Mouse (Mus musculus) C2C12 (cell line): ENCODE data around the gene Slc35a3. TPM values are rescaled to one million over a fixed set of nuclear protein-coding genes. Genes with fewer than 3 reads are reported as not detected.
A peak's percentile ranks its signal among the peaks of the same experiment; 100 is the strongest.

ENCODE experiments used
- H3K27me3 ChIP-seq: one replicate; pipeline ENCODE4 v1.6.1; 2011; ENCODE audit not compliant: control insufficient read depth, insufficient read depth, insufficient read length
- H3K36me3 ChIP-seq: one replicate; pipeline ENCODE4 v1.6.1; 2011; ENCODE audit not compliant: control insufficient read depth, insufficient read depth
- H3K4me3 ChIP-seq: one replicate; pipeline ENCODE4 v1.5.1; 2011; ENCODE audit warnings: mild to moderate bottlenecking, control low read depth; ENCODE audit not compliant: poor library complexity, insufficient read depth, severe bottlenecking
- H3K79me2 ChIP-seq: one replicate; pipeline ENCODE4 v1.6.1; 2011; ENCODE audit not compliant: control insufficient read depth, insufficient read depth
- H3K79me3 ChIP-seq: one replicate; pipeline ENCODE4 v1.6.1; 2011; ENCODE audit warnings: low read depth, control low read depth
- H3ac ChIP-seq: one replicate; pipeline ENCODE3; 2011; ENCODE audit warnings: low read depth; ENCODE audit not compliant: control insufficient read depth, insufficient read length
- CEBPB ChIP-seq: IDR thresholded peaks from one replicate; pipeline ENCODE4 v1.6.1; 2011; ENCODE audit warnings: low read depth, mild to moderate bottlenecking, control low read depth, moderate library complexity
- CTCF ChIP-seq: IDR thresholded peaks from one replicate; pipeline ENCODE4 v1.5.1; 2011; ENCODE audit not compliant: control insufficient read depth, insufficient read depth, insufficient read length
- FOSL1 ChIP-seq: IDR thresholded peaks from one replicate; pipeline ENCODE4 v1.8.0; 2011; ENCODE audit warnings: mild to moderate bottlenecking, low read length; ENCODE audit not compliant: poor library complexity, insufficient read depth, severe bottlenecking
- MAX ChIP-seq: IDR thresholded peaks from one replicate; pipeline ENCODE4 v1.6.1; 2011; ENCODE audit warnings: mild to moderate bottlenecking, control low read depth
- MYOD1 ChIP-seq: IDR thresholded peaks from one replicate; pipeline ENCODE4 v1.6.1; 2011; ENCODE audit warnings: low read depth; ENCODE audit not compliant: control insufficient read depth, insufficient read length
- MYOG ChIP-seq: IDR thresholded peaks from one replicate; pipeline ENCODE4 v1.6.1; 2011; ENCODE audit not compliant: control insufficient read depth, insufficient read length; ENCODE audit errors: extremely low read depth
- USF1 ChIP-seq: IDR thresholded peaks from one replicate; pipeline ENCODE4 v1.6.1; 2011; ENCODE audit warnings: low read depth, mild to moderate bottlenecking, control low read depth, moderate library complexity
- polyA plus RNA-seq: library from polyadenylated mRNA; unstranded; fragments of >200 nt; fragmentation: generic; extraction: Trizol; gene quantifications from one replicate; pipeline ENCODE4 v1.2.1, GENCODE M21; 2012; ENCODE audit warnings: missing spikeins

Slc35a3 gene
- polyA plus RNA-seq, 1 experiment, result 4.2 TPM

DNA sequence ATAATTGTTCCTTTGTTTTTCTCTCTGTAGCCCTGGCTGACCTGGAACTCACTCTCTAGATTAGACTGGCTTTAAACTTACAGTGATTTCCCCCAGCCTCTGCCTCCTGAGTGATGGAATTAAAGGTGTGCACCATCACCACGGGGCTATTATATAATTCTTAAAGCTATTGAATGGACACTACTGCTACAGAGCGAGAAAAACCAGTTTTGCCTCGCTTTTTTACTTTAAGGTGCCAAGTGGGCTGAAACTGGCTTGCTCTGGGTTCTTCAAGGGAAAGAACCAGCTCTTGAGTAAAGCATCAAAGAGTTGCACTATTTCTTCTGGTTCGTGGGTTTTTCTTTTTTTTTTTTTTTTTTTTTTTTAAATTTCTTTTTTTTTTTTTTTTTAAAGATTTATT, 10.3 kb upstream of the Slc35a3 start:
- H3K36me3 ChIP-seq, result no peaks in the 10 kb centered on the region
- H3K4me3 ChIP-seq, result no peak overlapping the region
- no peak overlapping the region for H3ac ChIP-seq
- H3K27me3 ChIP-seq, result no peaks in the 10 kb centered on the region
- H3K79me2 ChIP-seq, result no peaks in the 10 kb centered on the region
- H3K79me3 ChIP-seq, result no peaks in the 10 kb centered on the region
- TF ChIP-seq USF1, result no peak
- TF ChIP-seq FOSL1, result no peak
- no peak for TF ChIP-seq CEBPB

DNA sequence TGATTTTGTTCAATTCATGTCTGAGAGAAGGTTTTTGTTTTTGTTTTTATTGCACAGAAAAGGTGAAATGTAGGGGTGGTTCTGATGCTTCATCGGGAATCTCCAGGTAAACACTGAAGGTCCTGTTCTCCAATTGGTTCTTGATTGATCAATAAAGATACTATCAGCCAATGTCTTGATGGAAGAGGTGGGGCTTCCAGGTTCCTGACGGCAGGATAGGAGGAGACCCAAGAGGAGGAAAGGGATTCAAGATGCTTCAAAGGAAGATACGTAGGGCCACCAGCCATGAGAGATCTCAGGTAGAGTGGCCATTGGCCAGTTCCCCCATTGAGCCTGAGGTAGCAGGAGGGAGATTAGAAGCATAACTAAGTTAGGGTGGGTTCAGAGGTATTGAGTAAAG, 6.3 kb upstream of the Slc35a3 start:
- no peaks in the 10 kb centered on the region for H3K79me3 ChIP-seq
- no peak overlapping the region for H3ac ChIP-seq
- no peaks in the 10 kb centered on the region for H3K36me3 ChIP-seq
- H3K79me2 ChIP-seq, result no peaks in the 10 kb centered on the region
- no peak overlapping the region for H3K4me3 ChIP-seq
- no peaks in the 10 kb centered on the region for H3K27me3 ChIP-seq
- TF ChIP-seq CEBPB, result no peak
- TF ChIP-seq FOSL1, result no peak
- no peak for TF ChIP-seq CTCF
- TF ChIP-seq USF1, result no peak
- TF ChIP-seq MAX, result no peak

DNA sequence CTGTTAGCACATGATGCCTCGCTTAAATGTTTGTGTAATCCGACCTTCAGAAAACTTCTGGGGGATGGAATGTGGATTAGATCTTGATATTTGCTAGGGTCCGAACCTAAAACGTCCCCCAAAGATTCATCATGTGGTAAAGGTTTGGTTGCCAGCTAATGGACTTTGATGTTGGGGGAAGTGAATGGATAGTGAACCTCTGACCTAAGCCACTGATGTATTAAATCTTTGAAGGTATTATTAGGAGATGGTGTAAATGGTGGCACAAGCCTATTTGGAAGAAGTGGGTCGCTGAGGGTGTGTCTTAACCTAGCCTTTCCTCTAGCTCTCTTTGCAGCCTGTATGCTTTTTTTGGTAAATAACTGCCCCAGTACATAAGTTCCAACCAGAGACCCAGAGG, 400 bp upstream of the Slc35a3 start:
- peak overlapping the region; percentile 8 for H3ac ChIP-seq
- TF ChIP-seq MYOD1, result no peak
- no peak for TF ChIP-seq MYOG
- no peak for TF ChIP-seq CTCF
- TF ChIP-seq MAX, result no peak
- TF ChIP-seq FOSL1, result no peak
- no peaks in the 10 kb centered on the region for H3K36me3 ChIP-seq
- H3K79me2 ChIP-seq, result peaks cover 40% of the 10 kb centered on the region
- no peak overlapping the region for H3K4me3 ChIP-seq
- H3K27me3 ChIP-seq, result no peaks in the 10 kb centered on the region
- peaks cover 21% of the 10 kb centered on the region for H3K79me3 ChIP-seq

DNA sequence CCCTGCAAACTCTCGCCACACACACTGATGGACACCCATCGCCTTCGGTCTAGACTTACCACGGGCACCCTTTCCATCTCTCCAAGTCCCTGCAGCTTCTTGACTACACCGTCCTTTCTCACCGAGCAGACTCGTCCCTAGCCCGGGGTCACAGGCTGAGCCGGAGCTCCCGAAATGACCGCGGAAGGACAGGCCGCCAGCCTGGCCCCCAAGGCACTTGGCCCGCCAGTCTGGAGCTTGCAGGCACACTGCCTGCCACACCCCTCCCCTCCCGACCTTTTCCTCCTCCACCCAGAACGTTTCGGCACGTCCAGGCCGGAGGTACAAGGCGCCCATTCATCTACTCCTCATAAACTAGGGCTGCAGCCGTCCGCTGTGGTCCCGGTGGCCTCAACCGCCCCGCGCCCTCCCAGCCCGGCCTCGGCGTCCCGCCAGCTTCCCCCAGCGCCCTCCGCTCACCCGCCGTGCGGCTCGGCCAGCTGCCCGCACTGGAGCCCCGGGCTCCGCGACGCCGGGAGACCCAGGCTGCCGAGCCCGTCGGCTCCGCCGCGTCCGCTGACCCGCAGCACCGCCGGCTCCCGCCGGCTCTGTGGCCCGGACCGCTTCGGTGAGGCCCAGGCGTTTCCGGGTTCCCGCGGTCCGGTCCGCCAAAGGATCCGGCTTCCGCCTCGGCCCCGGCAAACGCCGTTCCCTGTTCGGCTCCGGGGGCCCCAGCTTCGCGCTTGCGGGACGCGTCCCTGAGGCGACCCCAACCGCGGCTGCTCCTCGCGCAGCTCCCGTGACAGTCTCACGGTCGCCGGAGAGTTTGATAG, 801 bp downstream of the Slc35a3 start:
- Histone ChIP-seq H3K36me3 (peaks cover 2% of the 10 kb centered on the region), H3K4me3 (peak overlapping the region; percentile 72), H3ac (peak overlapping the region; percentile 97), H3K79me2 (peaks cover 51% of the 10 kb centered on the region), H3K27me3 (no peaks in the 10 kb centered on the region), H3K79me3 (peaks cover 28% of the 10 kb centered on the region)
- TF ChIP-seq CEBPB (no peak), MYOD1 (no peak), USF1 (no peak), FOSL1 (no peak), MYOG (no peak), MAX (no peak), CTCF (no peak)

DNA sequence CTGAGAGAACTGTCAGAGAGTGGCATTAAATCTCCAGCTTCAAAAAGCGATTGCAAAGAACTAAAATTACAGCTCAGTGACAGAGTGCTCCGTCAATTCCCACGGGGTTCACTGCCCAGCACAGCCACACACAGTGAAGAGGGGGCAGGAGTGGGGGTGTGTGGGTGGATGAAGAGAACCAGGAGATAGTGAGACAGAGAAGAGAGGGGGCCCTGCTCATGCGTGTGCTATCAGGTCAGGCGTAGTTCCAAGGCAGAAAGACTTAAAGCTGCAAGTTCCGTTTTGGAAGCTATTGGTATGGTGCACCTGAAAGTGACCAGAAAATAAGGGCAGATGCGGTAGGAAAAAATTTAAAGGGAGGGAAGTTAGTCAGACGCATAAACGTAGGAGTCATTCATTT, 1.7 kb downstream of the Slc35a3 start:
- H3K79me2 ChIP-seq, result peaks cover 60% of the 10 kb centered on the region

DNA sequence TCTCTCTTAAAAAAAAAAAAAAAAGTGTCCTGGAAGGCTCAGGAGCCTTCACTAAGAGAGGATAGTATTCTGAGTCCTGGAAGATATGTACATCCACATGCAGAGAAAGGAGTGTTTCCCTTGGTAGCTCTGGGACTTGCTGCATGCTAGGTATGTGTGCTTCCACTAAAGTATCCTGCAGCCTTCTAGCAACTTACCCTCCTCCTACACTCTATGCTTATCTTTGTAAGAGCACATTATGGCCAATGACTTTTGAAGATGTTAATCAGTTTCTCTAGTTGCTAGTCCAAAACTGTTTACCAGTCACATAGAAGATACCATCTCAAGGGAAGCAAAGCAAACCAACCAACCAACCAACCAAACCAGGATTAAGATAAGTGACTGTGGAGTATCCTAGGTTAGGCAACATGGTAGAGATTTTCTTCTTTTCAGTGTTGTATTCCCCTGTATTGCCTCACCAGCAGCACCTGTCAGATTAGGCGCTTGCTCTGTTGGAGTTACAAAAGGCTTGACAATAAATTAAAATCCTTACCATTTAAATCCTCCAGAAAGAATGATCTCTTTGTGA, 6.9 kb downstream of the Slc35a3 start:
- peaks cover 8% of the 10 kb centered on the region for H3K36me3 ChIP-seq
- peaks cover 35% of the 10 kb centered on the region for H3K79me3 ChIP-seq
- H3K27me3 ChIP-seq, result no peaks in the 10 kb centered on the region
- H3K79me2 ChIP-seq, result peaks cover 89% of the 10 kb centered on the region
- H3ac ChIP-seq, result no peak overlapping the region
- TF ChIP-seq USF1, result no peak
- TF ChIP-seq MYOD1, result no peak
- TF ChIP-seq FOSL1, result no peak
- TF ChIP-seq CEBPB, result no peak
- no peak for TF ChIP-seq CTCF
- TF ChIP-seq MAX, result no peak
- TF ChIP-seq MYOG, result no peak
- H3K4me3 ChIP-seq, result no peak overlapping the region

More for the DNA sequence above, 1.7 kb downstream of the Slc35a3 start:
- no peak overlapping the region for H3K4me3 ChIP-seq
- peaks cover 5% of the 10 kb centered on the region for H3K36me3 ChIP-seq
- H3ac ChIP-seq, result no peak overlapping the region
- TF ChIP-seq FOSL1 (no peak), MYOG (no peak), CTCF (no peak)
- H3K27me3 ChIP-seq, result no peaks in the 10 kb centered on the region
- peaks cover 30% of the 10 kb centered on the region for H3K79me3 ChIP-seq
